Mouse (Mus musculus) cortical plate, adult 2 months (tissue): ENCODE measurements at regions not wholly inside any gene's neighbourhood (a gene's known extent, or its start where the extent isn't known, plus 50 kb on each side); places are given as distances from the start of the nearest gene placed in this dataset.

Experiments used
- CTCF ChIP-seq: fragments of 200-500 bp; IDR thresholded peaks from 2 replicates; pipeline ENCODE4 v1.5.1; 2011; ENCODE audit warnings: mild to moderate bottlenecking, control low read depth, low read length; ENCODE audit not compliant: insufficient read depth; ENCODE audit errors: extremely low read depth
- POLR2A ChIP-seq: fragments of 200-500 bp; IDR thresholded peaks from 2 replicates; pipeline ENCODE4 v1.6.1; 2011; ENCODE audit warnings: mild to moderate bottlenecking, low read length, control low read depth; ENCODE audit not compliant: insufficient read depth; ENCODE audit errors: extremely low read depth

DNA sequence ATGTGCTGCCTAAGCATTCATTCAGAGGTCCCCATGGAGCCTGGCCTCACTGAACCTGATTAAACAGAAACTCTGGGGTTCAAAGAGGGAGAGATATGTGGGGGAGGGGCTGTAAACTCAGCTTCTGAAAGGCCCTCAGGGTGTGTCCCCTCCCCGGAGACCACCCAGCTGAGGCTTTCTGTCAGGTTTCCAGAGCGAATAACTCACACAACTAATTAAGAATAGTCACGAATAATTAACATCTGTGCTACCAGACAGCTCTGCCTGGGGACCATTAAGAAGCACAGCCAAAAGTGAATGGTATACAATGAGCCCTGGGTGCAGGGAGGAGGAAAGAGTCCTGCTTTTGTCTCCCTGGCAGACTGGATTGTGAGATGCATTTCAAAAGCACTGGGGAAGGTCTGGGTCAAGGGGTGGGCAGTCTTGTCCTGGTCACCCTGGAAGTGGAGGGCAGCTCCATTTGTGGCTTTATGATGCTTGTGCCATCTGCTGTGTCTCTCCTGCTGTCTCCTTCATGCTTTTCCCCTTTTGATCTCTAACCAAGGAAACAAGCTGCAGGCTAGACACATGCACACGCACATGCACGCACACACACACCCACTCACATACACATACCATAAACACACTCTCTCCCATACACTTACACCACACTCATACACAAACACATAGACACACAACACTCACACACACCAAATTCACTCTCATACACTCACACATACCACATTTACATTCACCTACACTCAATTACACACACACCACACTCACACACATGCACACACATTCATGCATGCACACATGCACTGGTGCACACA lies 49.7 kb upstream of the Frmd4b start:
- TF ChIP-seq CTCF (no peak), POLR2A (no peak)
